ENCODE assay signal across 20 mouse cellular contexts in genomic region chr5:91783966-91784365, GRCm38 (mm10).
DNase-seq lines count a peak whose midpoint lies in the region; TF ChIP-seq lines count a peak whose summit lies in the region.
"Had no signal": no experiment of that assay in that cellular context is flagged by ENCODE, and none has a peak within 500 bp of the region (broad histone marks: within the 10 kb centered on the region; RNA-seq: fewer than 3 reads in every experiment).

No protein-coding gene starts in this region.

- WGBS in thymus, adult 2 months = 95% methylated on average over 8 of the region's 8 CpGs

- TF ChIP-seq POLR2A in thymus, adult 2 months (IDR thresholded peaks at IDR 0.05; ENCODE audit: control insufficient read depth, extremely low read depth, insufficient read depth, low read length, poor library complexity) = no peak

- no peak for TF ChIP-seq CTCF in thymus, adult 2 months (IDR thresholded peaks at IDR 0.05; ENCODE audit: borderline replicate concordance, control insufficient read depth, extremely low read depth, insufficient read depth, low read length, poor library complexity)

- H3K36me3 ChIP-seq in ES-E14 (ENCODE audit: control insufficient read depth, insufficient read depth, low read length, poor library complexity, severe bottlenecking) = no peaks in the 10 kb centered on the region
- no peaks in the 10 kb centered on the region for H3K36me3 ChIP-seq in thymus, adult 2 months (ENCODE audit: control insufficient read depth, insufficient read depth, low read length)
- H3K36me3 ChIP-seq: embryonic facial prominence, embryonic 10.5 days; embryonic facial prominence, embryonic 12.5 days; forebrain, embryonic 15.5 days had no signal

- no peaks in the 10 kb centered on the region for H3K9me3 ChIP-seq in ES-E14 (ENCODE audit: control insufficient read depth, insufficient read depth, low read depth, low read length)
- H3K9me3 ChIP-seq: embryonic facial prominence, embryonic 10.5 days; embryonic facial prominence, embryonic 12.5 days; forebrain, embryonic 13.5 days; forebrain, embryonic 15.5 days had no signal

- no peaks in the 10 kb centered on the region for H3K27me3 ChIP-seq in thymus, adult 2 months (ENCODE audit: control insufficient read depth, insufficient read depth, low read length)
- H3K27me3 ChIP-seq: embryonic facial prominence, embryonic 12.5 days; forebrain, embryonic 13.5 days; forebrain, embryonic 15.5 days had no signal

- H3K27ac ChIP-seq in ES-E14 (ENCODE audit: insufficient read depth, low read depth, low read length, poor library complexity, severe bottlenecking) = no peak overlapping the region
- no peak overlapping the region for H3K27ac ChIP-seq in thymus, adult 2 months (ENCODE audit: control insufficient read depth, insufficient read depth, low read length)
- H3K27ac ChIP-seq: embryonic facial prominence, embryonic 10.5 days; embryonic facial prominence, embryonic 12.5 days; forebrain, embryonic 13.5 days; forebrain, embryonic 15.5 days had no signal

- in situ Hi-C loops in ES-E14 (cut with MboI; ENCODE audit: low sequenced_read_pairs in 2 of 2, unreplicated experiment in 2 of 2) = no loop called here

- H3K9ac ChIP-seq in ES-E14 (ENCODE audit: insufficient read depth, low read depth, low read length, poor library complexity, severe bottlenecking) = no peak overlapping the region
- H3K9ac ChIP-seq: embryonic facial prominence, embryonic 12.5 days; forebrain, embryonic 13.5 days; forebrain, embryonic 15.5 days; forebrain, postnatal 0 days had no signal

- DNase-seq in ES-CJ7 (ENCODE audit: low read depth, low spot score) = peak; percentile 14
- peak; percentile 22 for DNase-seq in ES-E14 (ENCODE audit: low read depth, low spot score)
- peak; percentile 8 for DNase-seq in NIH3T3 (ENCODE audit: low read depth)
- DNase-seq in ZHBTc4 (ENCODE audit: low read depth, low spot score) = peak; percentile 51
- DNase-seq in adrenal gland, postnatal 36 days = no peak
- DNase-seq in frontal cortex, postnatal 25 days (ENCODE audit: low spot score in 2 of 2) = no peak
- DNase-seq in thymus, adult 2 months = no peak
- DNase-seq: adrenal gland, adult 2 months; adrenal gland, postnatal 10 days; adrenal gland, postnatal 25 days; cerebellum, adult 11-12 months; cerebellum, adult 2 months; cerebellum, adult 9-10 months; cerebellum, postnatal 10 days; cerebellum, postnatal 25 days; forebrain, postnatal 0 days had no signal

- H3K4me3 ChIP-seq in ES-E14 (ENCODE audit: insufficient read depth in 1 of 2, low read depth in 1 of 2, low read length in 2 of 2, poor library complexity in 1 of 2, severe bottlenecking in 1 of 2) = no peak overlapping the region
- no peak overlapping the region for H3K4me3 ChIP-seq in thymus, adult 2 months (ENCODE audit: control insufficient read depth, insufficient read depth, low read length)
- H3K4me3 ChIP-seq: embryonic facial prominence, embryonic 10.5 days; embryonic facial prominence, embryonic 12.5 days; forebrain, embryonic 13.5 days; forebrain, embryonic 15.5 days had no signal

- no peaks in the 10 kb centered on the region for H3K4me1 ChIP-seq in ES-E14 (ENCODE audit: control insufficient read depth in 2 of 2, insufficient read depth in 2 of 2, low read length in 2 of 2, poor library complexity in 1 of 2)
- no peaks in the 10 kb centered on the region for H3K4me1 ChIP-seq in thymus, adult 2 months (replicated peaks; ENCODE audit: control insufficient read depth, insufficient read depth, low read length)
- H3K4me1 ChIP-seq: embryonic facial prominence, embryonic 12.5 days; forebrain, embryonic 13.5 days; forebrain, embryonic 15.5 days had no signal

TF ChIP-seq in ES-E14, 5 proteins besides CTCF, POLR2A, EP300 and RAD21:
- TF ChIP-seq MAFK (IDR thresholded peaks at IDR 0.05; ENCODE audit: insufficient read depth, low read depth, low read length) (no peak), ZC3H11A (IDR thresholded peaks at IDR 0.05; ENCODE audit: borderline replicate concordance, low read depth, low read length) (no peak), HCFC1 (IDR thresholded peaks at IDR 0.05; ENCODE audit: borderline replicate concordance, insufficient read depth, low read length) (no peak), ZNF384 (IDR thresholded peaks at IDR 0.05; ENCODE audit: low read depth, low read length) (no peak), CHD2 (IDR thresholded peaks at IDR 0.05; ENCODE audit: low read depth, low read length) (no peak)

Comparison
In these comparisons a context has a peak if more than half of its experiments do, and no peak if none do; other contexts are left out.
1. DNase-seq: peak in ES-CJ7 (single experiment), ES-E14 (single experiment), NIH3T3 (single experiment) and ZHBTc4 (single experiment); none in adrenal gland, postnatal 36 days (0 of 2), frontal cortex, postnatal 25 days (0 of 2) and thymus, adult 2 months (single experiment).